Mouse (Mus musculus) liver, adult 10 weeks (tissue): ENCODE measurements around the gene Slc22a7. TPM values are rescaled to one million over a fixed set of nuclear protein-coding genes. Genes with fewer than 3 reads are reported as not detected.

Experiments
- polyA plus RNA-seq: library from polyadenylated mRNA; stranded (reverse); fragments of 350-450 nt; fragmentation: Illumina TruSeq; extraction: RNeasy Lipid Tissue Mini Kit (QIAGEN cat#74804); gene quantifications from one replicate; pipeline ENCODE4 v1.2.3, GENCODE M21; 2014; ENCODE audit warnings: low read depth, low replicate concordance

The Slc22a7 gene
- 3.3 TPM for polyA plus RNA-seq

DNA sequence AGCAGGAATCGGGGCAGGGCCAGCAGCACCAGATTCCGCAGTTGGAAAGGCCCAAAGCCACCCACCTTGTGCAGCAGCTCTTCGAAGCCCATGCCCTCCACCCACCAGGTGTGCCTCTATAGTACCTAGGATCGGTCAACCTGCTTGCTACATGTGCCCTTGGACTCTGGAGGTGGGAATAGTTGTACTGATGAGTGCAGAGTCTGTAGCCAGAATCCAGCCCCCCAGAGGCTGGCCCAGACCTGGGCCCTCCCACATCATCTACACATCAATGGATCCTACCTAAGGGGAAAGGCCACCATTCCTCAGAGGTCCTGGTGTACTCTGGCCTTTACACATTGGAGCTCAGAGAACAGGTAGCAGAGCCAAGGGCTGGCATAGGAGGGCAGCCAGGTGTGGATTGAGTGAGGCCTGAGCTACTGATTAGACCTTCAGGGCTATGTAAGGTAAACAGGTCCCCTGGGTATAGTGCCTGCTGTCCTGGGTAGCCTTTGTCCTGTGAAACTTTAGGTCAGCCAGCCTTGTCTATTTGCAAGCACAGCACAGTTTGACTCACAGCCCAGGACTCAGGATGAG lies at the start of gene Slc22a7:
Gene Slc22a7, minus strand, starts transcription at position 160 of the 576 bp plus-strand sequence.

GRCm38 (mm10) chr17:46487431-46487830 lies 49.2 kb upstream of the Slc22a7 start, which contains the start of gene Ttbk1:
TSS of gene Ttbk1 (minus strand) at chr17:46487675.

GRCm38 (mm10) chr17:46428761-46429414 lies 9.4 kb downstream of the Slc22a7 start, which contains the start of gene Crip3:
TSS of gene Crip3 (plus strand) at chr17:46428926.

GRCm38 (mm10) chr17:46383294-46384060 lies 54.8 kb downstream of the Slc22a7 start, which contains the start of gene Zfp318:
TSS of gene Zfp318 (plus strand) at chr17:46383731.

Other genes with a start within 250 kb of the Slc22a7 start
- gene Polh, start 235.8 kb downstream of the Slc22a7 start, polyA plus RNA-seq, result 3.5 TPM
- gene Xpo5, start 235.7 kb downstream of the Slc22a7 start, polyA plus RNA-seq, result 5.1 TPM
- 6.4 TPM for gene Polr1c, start 190.4 kb downstream of the Slc22a7 start, polyA plus RNA-seq
- gene Yipf3, start 190.4 kb downstream of the Slc22a7 start, polyA plus RNA-seq, result 3.2 TPM
- gene Lrrc73, start 184.9 kb downstream of the Slc22a7 start, polyA plus RNA-seq, result not detected
- 0.82 TPM for gene Tjap1, start 155.4 kb downstream of the Slc22a7 start, polyA plus RNA-seq
- not detected for gene Dlk2, start 141.0 kb downstream of the Slc22a7 start, polyA plus RNA-seq
- 0.64 TPM for gene Abcc10, start 110.1 kb downstream of the Slc22a7 start, polyA plus RNA-seq
- 19.5 TPM for gene Zfp318, start 54.7 kb downstream of the Slc22a7 start, polyA plus RNA-seq
- gene Crip3, start 9.5 kb downstream of the Slc22a7 start, polyA plus RNA-seq, result not detected
- gene Ttbk1, start 49.2 kb upstream of the Slc22a7 start, polyA plus RNA-seq, result 0.05 TPM
- 3.6 TPM for gene Dnph1, start 58.3 kb upstream of the Slc22a7 start, polyA plus RNA-seq
- gene Cul9, start 107.9 kb upstream of the Slc22a7 start, polyA plus RNA-seq, result 0.87 TPM
- gene Srf, start 117.7 kb upstream of the Slc22a7 start, polyA plus RNA-seq, result 0.29 TPM
- not detected for gene Ptk7, start 191.0 kb upstream of the Slc22a7 start, polyA plus RNA-seq
- 1.0 TPM for gene Klc4, start 207.6 kb upstream of the Slc22a7 start, polyA plus RNA-seq
- gene Mrpl2, start 207.8 kb upstream of the Slc22a7 start, polyA plus RNA-seq, result 3.9 TPM
- 0.19 TPM for gene Cul7, start 211.9 kb upstream of the Slc22a7 start, polyA plus RNA-seq
- gene Rrp36, start 235.9 kb upstream of the Slc22a7 start, polyA plus RNA-seq, result 3.1 TPM
- 11.7 TPM for gene Mea1, start 240.3 kb upstream of the Slc22a7 start, polyA plus RNA-seq
- gene Klhdc3, start 242.5 kb upstream of the Slc22a7 start, polyA plus RNA-seq, result 6.7 TPM